19 mouse cellular contexts compared by ENCODE assay signal in genomic region chr14:47279058-47279457, GRCm38 (mm10). TPM values are rescaled to one million over a fixed set of nuclear protein-coding genes. Genes with fewer than 3 reads are reported as not detected.
DNase-seq lines count a peak whose midpoint lies in the region; ATAC-seq and TF ChIP-seq lines count a peak whose summit lies in the region.
"Had no signal": no experiment of that assay in that cellular context is flagged by ENCODE, and none has a peak within 500 bp of the region (broad histone marks: within the 10 kb centered on the region; RNA-seq: fewer than 3 reads in every experiment).

No protein-coding gene starts in this region.

- no peaks in the 10 kb centered on the region; the same call in 1 of the 2 replicates for H3K4me1 ChIP-seq in heart, adult 2 months (ENCODE audit: control insufficient read depth, insufficient read depth, low read length)
- peaks cover 4 to 12% of the 10 kb centered on the region in 2 experiments for H3K4me1 ChIP-seq in liver, embryonic 14.5 days (replicated peaks; ENCODE audit: control insufficient read depth in 2 of 2, insufficient read depth in 2 of 2, low read length in 1 of 2)
- peaks cover 33% of the 10 kb centered on the region for H3K4me1 ChIP-seq in liver, embryonic 12.5 days
- H3K4me1 ChIP-seq in MEL (ENCODE audit: control insufficient read depth in 1 of 2, insufficient read depth in 2 of 2, low read length in 2 of 2) = peaks cover 10 to 11% of the 10 kb centered on the region in 2 experiments
- H3K4me1 ChIP-seq in hindbrain, embryonic 12.5 days = peaks cover 12% of the 10 kb centered on the region

- H3K9me3 ChIP-seq in liver, embryonic 14.5 days (ENCODE audit: control insufficient read depth, low read length) = no peaks in the 10 kb centered on the region
- H3K9me3 ChIP-seq in liver, embryonic 12.5 days (replicated peaks) = no peaks in the 10 kb centered on the region
- H3K9me3 ChIP-seq in MEL (replicated peaks; ENCODE audit: insufficient read depth, low read length) = no peaks in the 10 kb centered on the region
- H3K9me3 ChIP-seq in hindbrain, embryonic 12.5 days (replicated peaks) = no peaks in the 10 kb centered on the region
- H3K9me3 ChIP-seq: embryonic facial prominence, embryonic 13.5 days; kidney, embryonic 15.5 days; liver, embryonic 13.5 days; neural tube, embryonic 15.5 days; stomach, embryonic 15.5 days had no signal

- TF ChIP-seq RAD21 in MEL (IDR thresholded peaks at IDR 0.05; ENCODE audit: low read depth, low read length) = peak; percentile 1; the same call in 1 of the 2 replicates

- no peak for DNase-seq in heart, adult 2 months
- DNase-seq in heart, adult 18-20 months = no peak
- DNase-seq in liver, embryonic 14.5 days (ENCODE audit: low read depth in 3 of 3, low spot score in 3 of 3) = no peak
- peak; percentile 30 for DNase-seq in MEL (ENCODE audit: low read depth, low spot score)
- DNase-seq in brain, embryonic 14.5 days (ENCODE audit: low read depth) = no peak
- DNase-seq in cerebellum, adult 11-12 months = no peak
- DNase-seq: adrenal gland, adult 8-10 months; left cerebral cortex, postnatal 4 days; liver, embryonic 13.5 days; midbrain, embryonic 14.5 days; right cerebral cortex, postnatal 14 days; thymus, adult 2 months had no signal

- ATAC-seq in liver, embryonic 14.5 days (ENCODE audit: insufficient read depth) = no peak
- no peak for ATAC-seq in liver, embryonic 12.5 days
- no peak for ATAC-seq in hindbrain, embryonic 12.5 days (ENCODE audit: low FRiP score)

- no peak overlapping the region for H3K4me3 ChIP-seq in heart, adult 2 months
- H3K4me3 ChIP-seq in liver, embryonic 14.5 days (ENCODE audit: insufficient read depth in 1 of 2, low read depth in 2 of 2, low read length in 2 of 2) = no peak overlapping the region
- no peak overlapping the region for H3K4me3 ChIP-seq in liver, embryonic 12.5 days
- H3K4me3 ChIP-seq in MEL (ENCODE audit: control insufficient read depth in 1 of 2, insufficient read depth in 1 of 2, low read depth in 2 of 2, low read length in 2 of 2) = no peak overlapping the region
- no peak overlapping the region for H3K4me3 ChIP-seq in hindbrain, embryonic 12.5 days
- H3K4me3 ChIP-seq: kidney, embryonic 15.5 days; myocyte; neural tube, embryonic 15.5 days; stomach, embryonic 15.5 days had no signal

- intact Hi-C loops in heart, adult 2 months (cut with DNase I) = loop anchor here (5.0 kb wide), 1 partner anchor 138 kb away; the partner anchor contains the start of gene Dlgap5

- TF ChIP-seq EP300 in heart, adult 2 months (IDR thresholded peaks at IDR 0.05; ENCODE audit: insufficient read depth, low read depth, low read length) = no peak
- TF ChIP-seq EP300 in liver, embryonic 14.5 days (IDR thresholded peaks at IDR 0.05; ENCODE audit: low read depth) = no peak
- no peak for TF ChIP-seq EP300 in MEL (IDR thresholded peaks at IDR 0.05; ENCODE audit: low read depth in 1 of 2, low read length in 2 of 2)

- H3K4me2 ChIP-seq in liver, embryonic 14.5 days (ENCODE audit: low read depth) = no peak overlapping the region
- no peak overlapping the region for H3K4me2 ChIP-seq in liver, embryonic 12.5 days
- no peak overlapping the region for H3K4me2 ChIP-seq in hindbrain, embryonic 12.5 days (replicated peaks)

- TF ChIP-seq CTCF in heart, adult 2 months (IDR thresholded peaks at IDR 0.05) = peak; percentile 50
- TF ChIP-seq CTCF in liver, embryonic 14.5 days (IDR thresholded peaks at IDR 0.05; ENCODE audit: low read depth) = peak; percentile 64
- TF ChIP-seq CTCF in MEL (IDR thresholded peaks at IDR 0.05 in 2 of 3, conservative IDR thresholded peaks at IDR 0.05 in 1 of 3; ENCODE audit: control insufficient read depth in 1 of 3, insufficient read depth in 1 of 3, low read depth in 2 of 3, low read length in 3 of 3, poor library complexity in 1 of 3, severe bottlenecking in 1 of 3) = peak; percentile 27 to 36 (median 34); a peak in 4 of 6 replicates
- peak; percentile 24; the same call in 1 of the 2 replicates for TF ChIP-seq CTCF in brain, embryonic 14.5 days (IDR thresholded peaks at IDR 0.05; ENCODE audit: borderline replicate concordance, extremely low read depth, insufficient read depth, insufficient read length)

- peaks cover 2% of the 10 kb centered on the region; the same call in 1 of the 2 replicates for H3K36me3 ChIP-seq in heart, adult 2 months (ENCODE audit: control insufficient read depth, insufficient read depth, low read length)
- peaks cover 12% of the 10 kb centered on the region for H3K36me3 ChIP-seq in liver, embryonic 14.5 days (replicated peaks; ENCODE audit: control insufficient read depth, insufficient read depth, low read depth)
- peaks cover 38% of the 10 kb centered on the region for H3K36me3 ChIP-seq in liver, embryonic 12.5 days
- H3K36me3 ChIP-seq in MEL (ENCODE audit: control insufficient read depth in 1 of 2, insufficient read depth in 2 of 2, low read length in 2 of 2) = peaks cover 6 to 36% of the 10 kb centered on the region in 2 experiments
- H3K36me3 ChIP-seq in hindbrain, embryonic 12.5 days = 0 out of 2 replicates have a peak, but pooled peaks cover 3% of the 10 kb centered on the region
- H3K36me3 ChIP-seq: neural tube, embryonic 15.5 days; stomach, embryonic 15.5 days had no signal

- no peak overlapping the region for H3K27ac ChIP-seq in heart, adult 2 months
- no peak overlapping the region for H3K27ac ChIP-seq in liver, embryonic 14.5 days
- H3K27ac ChIP-seq in liver, embryonic 12.5 days = no peak overlapping the region
- no peak overlapping the region for H3K27ac ChIP-seq in MEL (ENCODE audit: control insufficient read depth, low read depth, low read length)
- no peak overlapping the region for H3K27ac ChIP-seq in hindbrain, embryonic 12.5 days
- H3K27ac ChIP-seq: embryonic facial prominence, embryonic 13.5 days; kidney, embryonic 15.5 days; liver, embryonic 13.5 days; neural tube, embryonic 15.5 days; stomach, embryonic 15.5 days had no signal

- TF ChIP-seq POLR2A in heart, adult 2 months (IDR thresholded peaks at IDR 0.05; ENCODE audit: insufficient read depth, low read depth, low read length) = no peak
- TF ChIP-seq POLR2A in MEL (IDR thresholded peaks at IDR 0.05; ENCODE audit: control insufficient read depth in 1 of 2, insufficient read depth in 1 of 2, low read depth in 1 of 2, low read length in 2 of 2, poor library complexity in 1 of 2) = no peak
- no peak for TF ChIP-seq POLR2A in brain, embryonic 14.5 days (IDR thresholded peaks at IDR 0.05; ENCODE audit: borderline replicate concordance, extremely low read depth, insufficient read depth, insufficient read length, poor library complexity, severe bottlenecking)

- H3K9ac ChIP-seq in heart, adult 2 months (ENCODE audit: low read depth, low read length) = no peak overlapping the region
- H3K9ac ChIP-seq in liver, embryonic 14.5 days (replicated peaks) = no peak overlapping the region
- H3K9ac ChIP-seq in liver, embryonic 12.5 days = no peak overlapping the region
- H3K9ac ChIP-seq in MEL (ENCODE audit: control insufficient read depth, low read depth, low read length, poor library complexity, severe bottlenecking) = no peak overlapping the region
- no peak overlapping the region for H3K9ac ChIP-seq in hindbrain, embryonic 12.5 days
- H3K9ac ChIP-seq: embryonic facial prominence, embryonic 13.5 days; kidney, embryonic 15.5 days; neural tube, embryonic 15.5 days; stomach, embryonic 15.5 days had no signal

- H3K27me3 ChIP-seq in heart, adult 2 months (ENCODE audit: control insufficient read depth, insufficient read depth, low read length) = no peaks in the 10 kb centered on the region
- H3K27me3 ChIP-seq in liver, embryonic 14.5 days (ENCODE audit: control insufficient read depth, insufficient read depth, low read length) = no peaks in the 10 kb centered on the region
- no peaks in the 10 kb centered on the region for H3K27me3 ChIP-seq in liver, embryonic 12.5 days (replicated peaks)
- H3K27me3 ChIP-seq in MEL (ENCODE audit: control insufficient read depth in 1 of 2, insufficient read depth in 2 of 2, low read length in 2 of 2) = no peaks in the 10 kb centered on the region
- H3K27me3 ChIP-seq in hindbrain, embryonic 12.5 days = no peaks in the 10 kb centered on the region
- H3K27me3 ChIP-seq: embryonic facial prominence, embryonic 13.5 days; kidney, embryonic 15.5 days; liver, embryonic 13.5 days; neural tube, embryonic 15.5 days; stomach, embryonic 15.5 days had no signal

- H3K79me2 ChIP-seq in heart, adult 2 months (replicated peaks; ENCODE audit: control insufficient read depth, insufficient read depth, low read length) = peaks cover 2% of the 10 kb centered on the region
- peaks cover 62% of the 10 kb centered on the region for H3K79me2 ChIP-seq in MEL (ENCODE audit: control insufficient read depth, insufficient read depth, low read length, poor library complexity)

- 83% methylated on average over 2 of the region's 2 CpGs for WGBS in heart, adult 2 months
- WGBS in liver, embryonic 14.5 days (ENCODE audit: insufficient replicate concordance) = 63% methylated on average over 2 of the region's 2 CpGs
- 57% methylated on average over 2 of the region's 2 CpGs for WGBS in liver, embryonic 12.5 days (ENCODE audit: insufficient replicate concordance)
- WGBS in hindbrain, embryonic 12.5 days = 82% methylated on average over 2 of the region's 2 CpGs

RNA-seq across cellular contexts. Expression of gene Socs4, which starts 2.3 kb away (rescaled TPM):
- total RNA-seq in heart, adult 2 months (2021) = 10 to 100 TPM; 13.4 to 14.9 TPM
- polyA plus RNA-seq in heart, adult 2 months (2012; rRNA removed) = 2.2 and 5.5 TPM in 2 replicates
- 10 to 100 TPM; 15.3 to 16.1 TPM for total RNA-seq in heart, adult 18-20 months (2021)
- polyA plus RNA-seq in liver, embryonic 14.5 days (2012; rRNA removed) = 3.8 and 5.2 TPM in 2 replicates
- 3.0 and 3.1 TPM in 2 replicates for polyA plus RNA-seq in liver, embryonic 14.5 days (2014; fragmentation: Nextera tagmentation; extraction: Ambion mirVana)
- 3.0 and 4.3 TPM in 2 replicates for polyA plus RNA-seq in liver, embryonic 12.5 days (2016; fragmentation: Nextera tagmentation; extraction: Ambion mirVana)
- 8.7 and 8.8 TPM in 2 replicates for total RNA-seq in MEL (2012; rRNA removed)
- polyA plus RNA-seq in MEL (2012; ENCODE audit: insufficient read depth in 1 of 2, insufficient read length in 2 of 2, low read depth in 1 of 2, low replicate concordance in 2 of 2, missing spikeins in 1 of 2) = 10 to 100 TPM; 13.9 to 21.0 TPM
- polyA plus RNA-seq in brain, embryonic 14.5 days (2012; rRNA removed) = 6.7 and 9.9 TPM in 2 replicates
- polyA plus RNA-seq in hindbrain, embryonic 12.5 days (2016; fragmentation: Nextera tagmentation; extraction: Ambion mirVana) = 3.7 and 3.9 TPM in 2 replicates

RNA-seq across cellular contexts. Expression of gene Wdhd1, which starts 2.4 kb away (rescaled TPM):
- total RNA-seq in heart, adult 2 months (2021) = under 1 TPM; 0.48 to 0.73 TPM
- polyA plus RNA-seq in heart, adult 2 months (2012; rRNA removed) = 0.33 and 0.53 TPM in 2 replicates
- total RNA-seq in heart, adult 18-20 months (2021) = under 1 TPM; 0.55 to 0.72 TPM
- 20.5 and 34.9 TPM in 2 replicates for polyA plus RNA-seq in liver, embryonic 14.5 days (2012; rRNA removed)
- 33.8 and 40.9 TPM in 2 replicates for polyA plus RNA-seq in liver, embryonic 14.5 days (2014; fragmentation: Nextera tagmentation; extraction: Ambion mirVana)
- 58.1 and 58.9 TPM in 2 replicates for polyA plus RNA-seq in liver, embryonic 12.5 days (2016; fragmentation: Nextera tagmentation; extraction: Ambion mirVana)
- total RNA-seq in MEL (2012; rRNA removed) = 49.1 and 51.6 TPM in 2 replicates
- polyA plus RNA-seq in MEL (2012; ENCODE audit: insufficient read depth in 1 of 2, insufficient read length in 2 of 2, low read depth in 1 of 2, low replicate concordance in 2 of 2, missing spikeins in 1 of 2) = 10 to 100 TPM in 1 of 2 experiments, not detected in 1; 91.5 TPM
- 15.3 and 15.9 TPM in 2 replicates for polyA plus RNA-seq in brain, embryonic 14.5 days (2012; rRNA removed)
- polyA plus RNA-seq in hindbrain, embryonic 12.5 days (2016; fragmentation: Nextera tagmentation; extraction: Ambion mirVana) = 33.9 and 34.5 TPM in 2 replicates

RNA-seq across cellular contexts. Expression of gene Mapk1ip1l, which starts 19.0 kb away (rescaled TPM):
- total RNA-seq in heart, adult 2 months (2021) = 10 to 100 TPM; 29.8 to 34.2 TPM
- polyA plus RNA-seq in heart, adult 2 months (2012; rRNA removed) = 14.6 and 15.0 TPM in 2 replicates
- 10 to 100 TPM; 26.6 to 34.1 TPM for total RNA-seq in heart, adult 18-20 months (2021)
- polyA plus RNA-seq in liver, embryonic 14.5 days (2012; rRNA removed) = 19.1 TPM in 2 replicates
- polyA plus RNA-seq in liver, embryonic 14.5 days (2014; fragmentation: Nextera tagmentation; extraction: Ambion mirVana) = 26.3 and 30.7 TPM in 2 replicates
- 45.1 and 49.6 TPM in 2 replicates for polyA plus RNA-seq in liver, embryonic 12.5 days (2016; fragmentation: Nextera tagmentation; extraction: Ambion mirVana)
- total RNA-seq in MEL (2012; rRNA removed) = 33.8 and 37.8 TPM in 2 replicates
- 100 to 1,000 TPM in 1 of 2 experiments, 10 to 100 TPM in 1; 59.5 to 159 TPM for polyA plus RNA-seq in MEL (2012; ENCODE audit: insufficient read depth in 1 of 2, insufficient read length in 2 of 2, low read depth in 1 of 2, low replicate concordance in 2 of 2, missing spikeins in 1 of 2)
- polyA plus RNA-seq in brain, embryonic 14.5 days (2012; rRNA removed) = 49.8 and 60.3 TPM in 2 replicates
- 79.8 and 85.3 TPM in 2 replicates for polyA plus RNA-seq in hindbrain, embryonic 12.5 days (2016; fragmentation: Nextera tagmentation; extraction: Ambion mirVana)
